Mouse (Mus musculus): Measurements from ENCODE around the gene Slc8a2. TPM values are rescaled to one million over a fixed set of nuclear protein-coding genes. Genes with fewer than 3 reads are reported as not detected.

Gene Slc8a2
- polyA plus RNA-seq, 1 experiment from 2014 or later: 0.42 TPM

GRCm38 (mm10) chr7:16208781-16209665 is 79.4 kb downstream of the Slc8a2 start:
- Histone ChIP-seq H3K4me1 (replicated peaks) (no peaks in the 10 kb centered on the region), H3K4me3 (no peak overlapping the region), H3K27ac (no peak overlapping the region), H3K27me3 (ENCODE audit: insufficient read depth, poor library complexity, severe bottlenecking) (no peaks in the 10 kb centered on the region), H3K36me3 (peaks cover 98% of the 10 kb centered on the region), H3K9me3 (no peaks in the 10 kb centered on the region)
- WGBS: 91% methylated on average over 21 of the region's 21 CpGs
- DNase-seq (ENCODE audit: low spot score): no peak

Other genes starting within 250 kb of the Slc8a2 start
- not detected in 2 replicates for gene Crx, start 249.9 kb upstream of the Slc8a2 start, polyA plus RNA-seq (2016; fragmentation: Nextera tagmentation; extraction: Ambion mirVana)
- gene Crxos, start 247.2 kb upstream of the Slc8a2 start, polyA plus RNA-seq (2016; fragmentation: Nextera tagmentation; extraction: Ambion mirVana): not detected in 2 replicates
- gene Selenow, start 207.4 kb upstream of the Slc8a2 start, polyA plus RNA-seq (2016; fragmentation: Nextera tagmentation; extraction: Ambion mirVana): 902 and 1,086 TPM in 2 replicates
- 170 and 182 TPM in 2 replicates for gene Nop53, start 183.8 kb upstream of the Slc8a2 start, polyA plus RNA-seq (2016; fragmentation: Nextera tagmentation; extraction: Ambion mirVana)
- gene Ehd2, start 162.3 kb upstream of the Slc8a2 start, polyA plus RNA-seq (2016; fragmentation: Nextera tagmentation; extraction: Ambion mirVana): 12.1 and 12.5 TPM in 2 replicates
- gene Bicra, start 81.9 kb upstream of the Slc8a2 start, polyA plus RNA-seq (2016; fragmentation: Nextera tagmentation; extraction: Ambion mirVana): 7.7 and 10.7 TPM in 2 replicates
- 0.04 TPM in 1 of 2 replicates, not detected in the other for gene Zfp541, start 68.0 kb upstream of the Slc8a2 start, polyA plus RNA-seq (2016; fragmentation: Nextera tagmentation; extraction: Ambion mirVana)
- 193 and 221 TPM in 2 replicates for gene Napa, start 31.4 kb upstream of the Slc8a2 start, polyA plus RNA-seq (2016; fragmentation: Nextera tagmentation; extraction: Ambion mirVana)
- 27.0 and 30.5 TPM in 2 replicates for gene Kptn, start 9.9 kb upstream of the Slc8a2 start, polyA plus RNA-seq (2016; fragmentation: Nextera tagmentation; extraction: Ambion mirVana)
- 117 and 173 TPM in 2 replicates for gene Meis3, start 45.3 kb downstream of the Slc8a2 start, polyA plus RNA-seq (2016; fragmentation: Nextera tagmentation; extraction: Ambion mirVana)
- 22.0 and 22.3 TPM in 2 replicates for gene Dhx34, start 92.2 kb downstream of the Slc8a2 start, polyA plus RNA-seq (2016; fragmentation: Nextera tagmentation; extraction: Ambion mirVana)
- gene C5ar2, start 114.3 kb downstream of the Slc8a2 start, polyA plus RNA-seq (2016; fragmentation: Nextera tagmentation; extraction: Ambion mirVana): 0.05 TPM in 1 of 2 replicates, not detected in the other
- gene C5ar1, start 129.7 kb downstream of the Slc8a2 start, polyA plus RNA-seq (2016; fragmentation: Nextera tagmentation; extraction: Ambion mirVana): 0.96 and 0.97 TPM in 2 replicates
- gene Inafm1, start 143.8 kb downstream of the Slc8a2 start, polyA plus RNA-seq (2016; fragmentation: Nextera tagmentation; extraction: Ambion mirVana): 7.7 and 13.0 TPM in 2 replicates
- gene Ccdc9, start 157.0 kb downstream of the Slc8a2 start, polyA plus RNA-seq (2016; fragmentation: Nextera tagmentation; extraction: Ambion mirVana): 32.2 and 37.4 TPM in 2 replicates
- 17.6 and 19.1 TPM in 2 replicates for gene Bbc3, start 178.6 kb downstream of the Slc8a2 start, polyA plus RNA-seq (2016; fragmentation: Nextera tagmentation; extraction: Ambion mirVana)

Measured in hindbrain, embryonic 10.5 days (tissue).